Mouse (Mus musculus) olfactory bulb, adult 2 months (tissue): ENCODE results near the gene Tspan31.

Experiments
- CTCF ChIP-seq: fragments of 200-500 bp; IDR thresholded peaks from 2 replicates; pipeline ENCODE4 v1.5.1; 2012; ENCODE audit warnings: low read depth, mild to moderate bottlenecking, low read length, moderate library complexity; ENCODE audit not compliant: insufficient read depth
- POLR2A ChIP-seq: fragments of 200-500 bp; IDR thresholded peaks from 2 replicates; pipeline ENCODE4 v1.6.1; 2012; ENCODE audit warnings: mild to moderate bottlenecking, low read depth, low read length, moderate library complexity; ENCODE audit not compliant: insufficient read depth

- 0 out of 2 replicates have a peak, but pooled peaks have one; percentile 38 for TF ChIP-seq POLR2A
- no peak for TF ChIP-seq CTCF
These were observed 11.1 kb upstream of the Tspan31 start for GRCm38 (mm10) chr10:127080901-127081780.
